Mouse (Mus musculus): Measurements from ENCODE around the gene Tbca.

- TF ChIP-seq POLR2A (IDR thresholded peaks at IDR 0.05; ENCODE audit: low read depth, low read length), result no peak
- TF ChIP-seq CTCF (IDR thresholded peaks at IDR 0.05; ENCODE audit: extremely low read depth, insufficient read depth, insufficient read length, insufficient replicate concordance), result no peak
Measured at GRCm38 (mm10) chr13:94847870-94848269, 59.2 kb downstream of the Tbca start.

Measured in spleen, adult 2 months (tissue).